Mouse (Mus musculus): Measurements from ENCODE around the gene B230118H07Rik. TPM values are rescaled to one million over a fixed set of nuclear protein-coding genes. Genes with fewer than 3 reads are reported as not detected.

Gene B230118H07Rik
- total RNA-seq, 2 experiments from 2014 or later: 30.7 to 33.0 TPM

DNA sequence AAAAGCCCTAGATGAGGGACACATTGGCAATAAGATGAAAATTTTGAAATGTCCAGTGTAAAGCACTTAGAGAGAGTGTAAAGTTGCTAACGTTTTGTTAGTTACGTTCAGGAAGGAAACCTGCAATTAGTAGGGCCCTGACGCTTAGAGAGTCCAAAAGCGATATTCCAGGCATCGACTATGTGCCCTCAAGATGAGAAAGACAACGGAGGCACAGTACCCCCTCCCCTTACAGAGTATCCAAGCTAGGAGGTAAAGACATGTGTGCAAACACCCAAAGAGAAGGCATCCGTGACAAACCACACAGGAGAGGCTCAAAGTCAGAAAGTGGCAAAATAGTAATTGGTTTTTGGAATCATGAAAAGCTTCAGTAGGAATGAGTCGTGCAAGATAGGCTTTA lies 56.4 kb downstream of the B230118H07Rik start:
- DNase-seq (ENCODE audit: extremely low spot score in 1 of 2, low spot score in 1 of 2): no peak

DNA sequence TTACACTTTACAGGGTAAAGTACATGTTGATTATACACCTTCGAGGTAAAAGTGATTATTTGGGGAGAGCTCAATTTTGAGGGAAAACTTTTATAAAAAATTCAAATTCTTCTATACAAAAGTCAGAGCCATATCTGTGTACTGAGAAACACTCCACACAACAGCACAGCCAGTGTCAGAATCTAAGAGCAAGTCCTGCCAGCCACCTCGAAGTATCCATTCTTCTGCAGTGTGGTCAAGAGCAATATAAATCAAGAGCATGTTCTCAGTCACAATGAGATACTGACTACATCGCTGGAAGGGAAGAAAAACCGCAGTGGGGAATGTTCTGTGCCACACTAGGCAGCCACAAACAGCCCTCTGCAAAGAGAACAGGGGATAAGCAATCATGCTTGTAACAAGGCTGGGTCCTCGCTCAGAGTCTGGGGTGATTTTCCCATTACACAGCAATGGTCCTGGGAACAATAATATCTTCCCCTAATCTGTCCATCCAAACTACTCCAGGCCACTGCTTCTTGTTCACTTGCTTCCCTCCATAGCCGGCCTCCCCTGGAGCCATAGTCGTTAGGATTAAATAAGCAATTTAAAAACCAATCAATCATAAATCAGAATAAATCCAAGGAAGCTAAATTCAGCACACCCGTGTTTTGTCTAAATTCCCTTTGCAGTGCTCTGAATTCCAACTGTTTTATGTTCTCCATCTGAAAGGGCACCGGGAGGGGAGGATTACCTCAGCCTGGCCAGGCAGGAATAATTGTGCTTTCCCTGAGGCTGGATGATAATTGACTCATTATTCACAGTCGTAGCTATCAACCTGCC lies 57.1 kb downstream of the B230118H07Rik start:
- no peak for DNase-seq (ENCODE audit: extremely low spot score in 1 of 2, low spot score in 1 of 2)

- DNase-seq (ENCODE audit: extremely low spot score in 1 of 2, low spot score in 1 of 2): no peak
Measured at GRCm38 (mm10) chr2:101591356-101591755, 58.0 kb downstream of the B230118H07Rik start.

GRCm38 (mm10) chr2:101581418-101581817 lies 67.9 kb downstream of the B230118H07Rik start:
- DNase-seq (ENCODE audit: extremely low spot score in 1 of 2, low spot score in 1 of 2): no peak

GRCm38 (mm10) chr2:101580977-101581376 lies 68.4 kb downstream of the B230118H07Rik start:
- DNase-seq (ENCODE audit: extremely low spot score in 1 of 2, low spot score in 1 of 2): no peak

- DNase-seq (ENCODE audit: extremely low spot score in 1 of 2, low spot score in 1 of 2): no peak
Measured at GRCm38 (mm10) chr2:101580428-101580827, 68.9 kb downstream of the B230118H07Rik start.

DNA sequence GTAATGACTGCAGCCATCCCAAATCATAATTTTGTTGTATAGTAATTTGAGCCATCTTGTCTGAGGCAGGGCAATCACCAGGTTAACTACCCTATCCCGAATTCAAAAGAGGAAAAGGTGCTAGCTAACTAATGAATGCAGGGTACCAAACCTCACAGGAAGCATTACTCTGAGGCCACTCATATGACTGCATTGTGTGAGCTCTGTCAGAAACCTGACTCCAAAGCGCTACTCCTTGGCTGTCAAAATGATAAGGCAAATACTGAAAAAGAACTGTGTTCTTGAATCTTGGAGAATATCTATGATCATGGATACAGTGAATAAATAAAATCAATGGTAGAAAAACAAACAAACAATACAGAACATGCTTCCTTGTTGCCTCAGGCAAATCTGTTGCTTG lies 69.3 kb downstream of the B230118H07Rik start:
- DNase-seq (ENCODE audit: extremely low spot score in 1 of 2, low spot score in 1 of 2): no peak

DNA sequence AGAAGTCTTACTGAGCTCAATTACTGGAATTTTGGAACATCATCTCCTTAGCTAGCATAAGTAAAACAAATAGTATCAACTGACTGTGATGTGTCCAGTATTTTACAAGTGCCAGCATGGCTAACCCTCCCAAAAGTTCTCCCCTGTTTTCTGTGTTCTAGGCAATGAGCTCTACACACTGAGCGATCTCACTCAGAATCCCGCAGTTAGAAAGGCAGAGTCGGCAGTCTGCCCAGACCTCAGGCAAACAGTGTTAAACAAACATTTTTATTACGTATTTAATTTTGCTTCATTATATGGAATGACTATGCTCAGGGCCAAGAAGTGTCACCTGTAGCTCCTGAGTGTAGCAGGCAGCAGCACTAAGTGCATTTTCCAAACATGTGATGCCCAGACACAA lies 72.1 kb downstream of the B230118H07Rik start:
- DNase-seq (ENCODE audit: extremely low spot score in 1 of 2, low spot score in 1 of 2): no peak

DNA sequence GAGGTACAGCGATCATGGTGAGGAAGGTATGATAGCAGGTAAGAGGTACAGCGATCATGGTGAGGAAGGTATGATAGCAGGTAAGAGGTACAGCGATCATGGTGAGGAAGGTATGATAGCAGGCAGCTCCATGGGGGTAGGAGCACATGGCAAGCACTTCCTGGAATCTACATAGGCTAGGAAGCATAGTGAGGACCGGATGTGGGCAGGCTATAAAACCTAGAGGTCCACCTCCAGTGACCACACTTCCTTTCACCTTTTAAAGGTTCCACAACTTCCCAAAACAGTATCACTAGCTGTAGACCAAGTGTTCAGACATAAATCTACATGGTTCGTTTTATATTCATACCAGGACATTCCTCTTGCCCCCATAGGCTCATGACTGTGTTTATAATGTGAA lies 80.1 kb downstream of the B230118H07Rik start:
- DNase-seq (ENCODE audit: extremely low spot score in 1 of 2, low spot score in 1 of 2): no peak

DNA sequence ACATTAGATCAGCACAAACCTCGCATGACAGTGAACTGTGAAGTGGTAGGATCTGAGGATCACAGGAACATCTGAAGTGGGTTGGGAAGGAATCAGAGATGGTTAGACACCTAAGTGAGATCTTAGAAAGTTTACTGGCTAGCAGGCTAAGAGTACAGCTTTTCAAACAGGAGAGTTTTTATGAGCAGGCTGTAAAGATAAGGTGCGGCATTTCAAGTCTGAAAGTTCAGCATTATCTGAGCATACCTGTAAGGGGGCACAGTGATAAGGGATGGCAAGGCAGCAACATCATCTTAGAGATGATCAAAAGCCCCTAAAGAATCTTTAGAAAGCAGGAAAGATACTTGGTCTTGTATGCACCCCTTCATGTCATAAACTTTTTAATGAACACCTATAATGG lies 81.8 kb downstream of the B230118H07Rik start:
- no peak for DNase-seq (ENCODE audit: extremely low spot score in 1 of 2, low spot score in 1 of 2)

GRCm38 (mm10) chr2:101563776-101564175 lies 85.6 kb downstream of the B230118H07Rik start:
- no peak for DNase-seq (ENCODE audit: extremely low spot score in 1 of 2, low spot score in 1 of 2)

DNA sequence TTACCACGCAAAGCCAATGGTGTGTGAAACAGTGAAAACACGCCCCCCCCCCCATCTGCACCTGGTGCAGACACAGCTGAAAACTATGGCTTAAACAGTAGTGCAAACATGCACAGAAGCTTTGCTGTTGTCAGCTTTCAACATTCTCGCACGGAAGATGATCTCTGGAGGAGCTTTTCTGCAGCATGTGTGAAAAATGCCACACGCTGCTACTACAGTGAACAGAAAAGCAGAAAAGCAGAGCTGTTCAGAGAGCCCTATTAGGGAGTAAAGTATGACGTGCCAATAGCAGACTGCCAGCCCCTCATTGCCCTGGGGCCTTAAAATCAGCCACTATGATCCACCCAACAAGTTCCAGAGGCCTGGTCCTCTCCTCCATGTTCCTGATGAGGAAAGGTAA lies 86.1 kb downstream of the B230118H07Rik start:
- no peak for DNase-seq (ENCODE audit: extremely low spot score in 1 of 2, low spot score in 1 of 2)

DNA sequence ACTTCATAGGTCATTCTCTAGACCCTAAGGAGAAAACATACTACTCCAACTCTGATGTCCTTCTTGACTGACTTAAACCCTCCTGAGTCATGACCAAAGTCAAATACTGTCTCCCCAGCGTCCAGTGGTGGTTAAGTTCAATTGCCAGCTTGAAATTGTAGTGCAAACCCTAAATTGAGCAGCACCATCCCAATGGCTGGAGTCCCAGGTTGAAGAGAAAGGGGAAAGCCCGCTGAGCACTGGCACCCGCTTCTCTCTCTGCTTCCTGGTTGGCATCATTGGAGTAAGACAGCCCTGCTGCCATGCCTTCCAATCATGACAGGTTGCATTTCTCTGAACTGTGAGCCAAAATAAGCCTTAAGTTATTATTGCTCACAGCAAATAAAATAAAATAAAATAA lies 89.9 kb downstream of the B230118H07Rik start:
- DNase-seq (ENCODE audit: extremely low spot score in 1 of 2, low spot score in 1 of 2): no peak

GRCm38 (mm10) chr2:101555886-101556285 lies 93.4 kb downstream of the B230118H07Rik start:
- no peak for DNase-seq (ENCODE audit: extremely low spot score in 1 of 2, low spot score in 1 of 2)

- DNase-seq (ENCODE audit: extremely low spot score in 1 of 2, low spot score in 1 of 2): no peak
Measured at GRCm38 (mm10) chr2:101553851-101554250, 95.5 kb downstream of the B230118H07Rik start.

GRCm38 (mm10) chr2:101552301-101552700 lies 97.0 kb downstream of the B230118H07Rik start:
- no peak for DNase-seq (ENCODE audit: extremely low spot score in 1 of 2, low spot score in 1 of 2)

GRCm38 (mm10) chr2:101551026-101551719 lies 98.2 kb downstream of the B230118H07Rik start:
- DNase-seq (ENCODE audit: extremely low spot score in 1 of 2, low spot score in 1 of 2): no peak

DNA sequence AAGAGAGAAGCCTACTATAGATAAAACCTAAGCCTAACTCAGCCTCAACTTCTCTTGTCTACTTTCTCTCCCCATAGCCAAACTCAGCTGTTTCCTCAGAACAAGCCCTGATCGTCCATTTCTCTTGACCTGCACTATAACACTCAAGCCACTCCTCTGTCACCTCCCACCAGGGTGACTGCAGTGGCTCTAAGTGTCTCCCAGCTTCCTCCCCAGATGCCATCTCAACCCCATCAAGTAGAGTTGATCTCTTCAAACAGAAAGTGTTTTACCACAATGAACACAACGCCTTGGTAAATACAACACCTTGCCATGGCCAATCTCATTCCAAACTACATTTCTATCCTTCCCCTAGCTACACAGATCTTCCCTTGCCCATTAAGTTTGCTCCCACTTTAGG lies 99.2 kb downstream of the B230118H07Rik start:
- DNase-seq (ENCODE audit: extremely low spot score in 1 of 2, low spot score in 1 of 2): no peak

DNA sequence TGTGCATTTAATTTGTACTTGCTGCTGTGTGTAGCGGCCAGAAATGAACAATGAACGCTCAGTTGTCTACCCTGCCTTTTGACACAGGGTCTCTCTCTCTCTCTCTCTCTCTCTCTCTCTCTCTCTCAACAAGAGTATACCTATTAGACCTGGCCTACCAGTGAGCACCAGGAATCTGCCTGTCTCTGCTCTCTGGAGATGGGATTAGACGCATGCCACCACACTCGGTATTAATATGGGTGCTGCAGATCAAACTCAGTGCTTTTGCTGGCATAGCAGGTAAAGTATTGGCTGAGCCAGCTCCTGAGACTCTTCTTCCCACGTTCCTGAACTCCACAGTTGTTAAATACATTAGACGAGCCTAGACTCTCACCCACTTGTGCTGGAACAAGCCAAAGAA lies 100.5 kb downstream of the B230118H07Rik start:
- no peak for DNase-seq (ENCODE audit: extremely low spot score in 1 of 2, low spot score in 1 of 2)

GRCm38 (mm10) chr2:101545593-101545992 lies 103.7 kb downstream of the B230118H07Rik start:
- DNase-seq (ENCODE audit: extremely low spot score in 1 of 2, low spot score in 1 of 2): no peak

- no peak for DNase-seq (ENCODE audit: extremely low spot score in 1 of 2, low spot score in 1 of 2)
Measured at GRCm38 (mm10) chr2:101543704-101544417, 105.5 kb downstream of the B230118H07Rik start.

Measured in layer of hippocampus, postnatal 25 days (tissue).